Mouse (Mus musculus): ENCODE results near the gene Zfp648.

- TF ChIP-seq CTCF (IDR thresholded peaks at IDR 0.05; ENCODE audit: borderline replicate concordance, control insufficient read depth, extremely low read depth, insufficient read depth, low read length, poor library complexity) (no peak), POLR2A (IDR thresholded peaks at IDR 0.05; ENCODE audit: control insufficient read depth, extremely low read depth, insufficient read depth, low read length, poor library complexity) (no peak)
These were observed 37.9 kb downstream of the Zfp648 start for GRCm38 (mm10) chr1:154238876-154239275.

Measured in thymus, adult 2 months (tissue).